In the genomic region with DNA sequence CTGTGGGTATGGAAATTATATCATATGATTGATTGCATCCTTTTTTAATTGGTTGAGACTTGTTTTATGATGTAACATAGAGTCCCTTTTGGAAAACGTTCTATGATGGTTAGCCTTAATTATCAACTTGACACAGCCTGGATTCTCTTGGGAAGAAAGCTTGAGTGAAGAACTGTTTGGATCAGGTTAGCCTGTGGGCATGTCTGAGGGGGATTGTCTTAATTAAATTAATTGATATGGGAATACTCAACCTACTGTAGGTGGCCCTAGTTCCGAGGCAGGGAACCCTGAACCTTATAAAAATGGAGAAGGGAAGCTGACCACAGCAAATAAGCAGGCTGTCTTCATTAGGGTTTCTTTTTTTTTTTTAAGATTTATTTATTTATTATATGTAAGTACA, we compare ENCODE assay signal across 41 mouse cellular contexts. TPM values are rescaled to one million over a fixed set of nuclear protein-coding genes. Genes with fewer than 3 reads are reported as not detected.
"Had no signal": no experiment of that assay in that cellular context is flagged by ENCODE, and none has a peak within 500 bp of the region (broad histone marks: within the 10 kb centered on the region; RNA-seq: fewer than 3 reads in every experiment).

No protein-coding gene starts in this region.

- H3K27me3 ChIP-seq: heart, embryonic 12.5 days; heart, embryonic 13.5 days; heart, embryonic 15.5 days; hindbrain, embryonic 12.5 days; hindbrain, embryonic 13.5 days; hindbrain, embryonic 15.5 days; intestine, embryonic 15.5 days; kidney, embryonic 15.5 days had no signal

- H3K9ac ChIP-seq: heart, embryonic 12.5 days; heart, embryonic 13.5 days; heart, embryonic 15.5 days; hindbrain, embryonic 12.5 days; hindbrain, embryonic 13.5 days; hindbrain, embryonic 14.5 days; hindbrain, embryonic 15.5 days; intestine, embryonic 15.5 days; kidney, embryonic 15.5 days had no signal

- H3K4me3 ChIP-seq: heart, embryonic 10.5 days; heart, embryonic 12.5 days; heart, embryonic 13.5 days; heart, embryonic 15.5 days; hindbrain, embryonic 10.5 days; hindbrain, embryonic 12.5 days; hindbrain, embryonic 13.5 days; hindbrain, embryonic 15.5 days; intestine, embryonic 15.5 days; kidney, embryonic 15.5 days; layer of hippocampus, adult 2 months had no signal

- H3K27ac ChIP-seq: heart, embryonic 10.5 days; heart, embryonic 13.5 days; heart, embryonic 15.5 days; hindbrain, embryonic 10.5 days; hindbrain, embryonic 12.5 days; hindbrain, embryonic 13.5 days; hindbrain, embryonic 14.5 days; hindbrain, embryonic 15.5 days; hindbrain, postnatal 0 days; intestine, embryonic 15.5 days; kidney, embryonic 15.5 days; kidney, postnatal 0 days; layer of hippocampus, adult 2 months had no signal

- DNase-seq: heart, postnatal 10 days; heart, postnatal 14 days; heart, postnatal 36 days; heart, postnatal 4 days; kidney, adult 11 months; kidney, adult 18-20 months; kidney, adult 2 months; kidney, adult 8-10 months; kidney, adult 9 months; kidney, postnatal 10 days; kidney, postnatal 14 days; kidney, postnatal 25 days; kidney, postnatal 36 days; kidney, postnatal 4 days; layer of hippocampus, adult 9-11 months; layer of hippocampus, postnatal 36 days had no signal

- ATAC-seq: hindbrain, embryonic 16.5 days; hindbrain, postnatal 0 days; inflammation-experienced regulatory T-cells, adult 6 months; intestine, embryonic 15.5 days; intestine, embryonic 16.5 days; intestine, postnatal 0 days had no signal

- H3K4me2 ChIP-seq: heart, embryonic 11.5 days; heart, embryonic 12.5 days; heart, embryonic 13.5 days; heart, embryonic 15.5 days; hindbrain, embryonic 12.5 days; hindbrain, embryonic 13.5 days; hindbrain, embryonic 14.5 days; hindbrain, embryonic 15.5 days; intestine, embryonic 15.5 days; kidney, embryonic 15.5 days had no signal

- H3K4me1 ChIP-seq: heart, embryonic 10.5 days; heart, embryonic 12.5 days; heart, embryonic 13.5 days; heart, embryonic 15.5 days; hindbrain, embryonic 10.5 days; hindbrain, embryonic 12.5 days; hindbrain, embryonic 13.5 days; hindbrain, embryonic 15.5 days; intestine, embryonic 15.5 days; kidney, embryonic 15.5 days had no signal

- H3K9me3 ChIP-seq: heart, embryonic 10.5 days; heart, embryonic 12.5 days; heart, embryonic 13.5 days; heart, embryonic 15.5 days; hindbrain, embryonic 10.5 days; hindbrain, embryonic 12.5 days; hindbrain, embryonic 13.5 days; hindbrain, embryonic 15.5 days; intestine, embryonic 15.5 days; kidney, embryonic 15.5 days had no signal

- H3K36me3 ChIP-seq: heart, embryonic 10.5 days; heart, embryonic 12.5 days; heart, embryonic 13.5 days; heart, embryonic 15.5 days; hindbrain, embryonic 10.5 days; hindbrain, embryonic 12.5 days; hindbrain, embryonic 13.5 days; hindbrain, embryonic 15.5 days; intestine, embryonic 15.5 days; kidney, embryonic 15.5 days had no signal

RNA-seq across cellular contexts. Expression of a gene that starts 12.9 kb away (rescaled TPM):
- polyA plus RNA-seq: heart, embryonic 10.5 days; heart, embryonic 11.5 days; heart, embryonic 12.5 days; heart, embryonic 13.5 days; heart, embryonic 14.5 days; heart, embryonic 15.5 days; heart, embryonic 16.5 days; heart, postnatal 0 days; hindbrain, embryonic 10.5 days; hindbrain, embryonic 11.5 days; hindbrain, embryonic 12.5 days; hindbrain, embryonic 13.5 days; hindbrain, embryonic 14.5 days; hindbrain, embryonic 15.5 days; hindbrain, embryonic 16.5 days; hindbrain, postnatal 0 days; inflammation-experienced regulatory T-cells, adult 6 months; intestine, embryonic 14.5 days; intestine, embryonic 15.5 days; intestine, embryonic 16.5 days; intestine, postnatal 0 days; kidney, embryonic 15.5 days; kidney, embryonic 16.5 days had no signal
